In genomic region chr7:79780647-79781626, GRCm38 (mm10) we compare ENCODE assay signal across 8 mouse cellular contexts. TPM values are rescaled to one million over a fixed set of nuclear protein-coding genes. Genes with fewer than 3 reads are reported as not detected.
DNase-seq lines count a peak whose midpoint lies in the region; ATAC-seq and TF ChIP-seq lines count a peak whose summit lies in the region.

No protein-coding gene starts in this region.

- no peaks in the 10 kb centered on the region for H3K36me3 ChIP-seq in E14TG2a.4 (ENCODE audit: insufficient read depth, low read length)
- no peaks in the 10 kb centered on the region for H3K36me3 ChIP-seq in forebrain, embryonic 12.5 days (replicated peaks)
- no peaks in the 10 kb centered on the region for H3K36me3 ChIP-seq in heart, postnatal 0 days (replicated peaks; ENCODE audit: control insufficient read depth, insufficient read depth, low read length)
- H3K36me3 ChIP-seq in liver, embryonic 14.5 days (replicated peaks; ENCODE audit: control insufficient read depth, insufficient read depth, low read depth) = no peaks in the 10 kb centered on the region
- H3K36me3 ChIP-seq in stomach, embryonic 14.5 days (ENCODE audit: control insufficient read depth, insufficient read depth, low read length) = no peaks in the 10 kb centered on the region

- no peak overlapping the region for H3K27ac ChIP-seq in forebrain, embryonic 12.5 days
- peak overlapping the region; percentile 40 for H3K27ac ChIP-seq in heart, postnatal 0 days (ENCODE audit: low read depth)
- peak overlapping the region; percentile 50 for H3K27ac ChIP-seq in liver, embryonic 14.5 days
- no peak overlapping the region for H3K27ac ChIP-seq in stomach, embryonic 14.5 days (ENCODE audit: low read length)

- H3K27me3 ChIP-seq in E14TG2a.4 (ENCODE audit: insufficient read depth, low read length) = peaks cover 19% of the 10 kb centered on the region
- H3K27me3 ChIP-seq in forebrain, embryonic 12.5 days = 0 out of 2 replicates have a peak, but pooled peaks cover 4% of the 10 kb centered on the region
- no peaks in the 10 kb centered on the region for H3K27me3 ChIP-seq in heart, postnatal 0 days (ENCODE audit: control insufficient read depth, insufficient read depth, low read length)
- no peaks in the 10 kb centered on the region for H3K27me3 ChIP-seq in liver, embryonic 14.5 days (ENCODE audit: control insufficient read depth, insufficient read depth, low read length)
- no peaks in the 10 kb centered on the region for H3K27me3 ChIP-seq in stomach, embryonic 14.5 days (ENCODE audit: control insufficient read depth, insufficient read depth, low read length)

- H3K4me1 ChIP-seq in E14TG2a.4 (replicated peaks; ENCODE audit: low read depth, low read length) = peaks cover 22% of the 10 kb centered on the region
- H3K4me1 ChIP-seq in forebrain, embryonic 12.5 days = no peaks in the 10 kb centered on the region
- 0 out of 2 replicates have a peak, but pooled peaks cover 6% of the 10 kb centered on the region for H3K4me1 ChIP-seq in heart, postnatal 0 days (ENCODE audit: control insufficient read depth, insufficient read depth)
- peaks cover 0 to 3% of the 10 kb centered on the region in 2 experiments; a peak in 1 of 4 replicates for H3K4me1 ChIP-seq in liver, embryonic 14.5 days (replicated peaks; ENCODE audit: control insufficient read depth in 2 of 2, insufficient read depth in 2 of 2, low read length in 1 of 2)
- H3K4me1 ChIP-seq in stomach, embryonic 14.5 days (ENCODE audit: control insufficient read depth, insufficient read depth, low read length) = 0 out of 2 replicates have a peak, but pooled peaks cover 4% of the 10 kb centered on the region

- WGBS in forebrain, embryonic 12.5 days = 34% methylated on average over 16 of the region's 16 CpGs
- 23% methylated on average over 16 of the region's 16 CpGs for WGBS in heart, postnatal 0 days
- 19% methylated on average over 16 of the region's 16 CpGs for WGBS in liver, embryonic 14.5 days (ENCODE audit: insufficient replicate concordance)
- 19% methylated on average over 16 of the region's 16 CpGs for WGBS in stomach, embryonic 14.5 days

- peak; percentile 62 for DNase-seq in c-Kit-positive CD71-positive TER-119-positive erythroid progenitor cells, embryonic 14.5 days (ENCODE audit: low spot score)
- DNase-seq in heart, postnatal 0 days (ENCODE audit: low spot score) = peak; percentile 72
- peak; percentile 82 to 89 for DNase-seq in kidney, postnatal 25 days
- DNase-seq in liver, embryonic 14.5 days (ENCODE audit: low read depth in 3 of 3, low spot score in 3 of 3) = peak in 2 of 3 experiments; percentile 32 to 36
- DNase-seq in natural killer cell, adult 2 months (ENCODE audit: low spot score in 2 of 2) = peak; percentile 46 to 64

- peak; percentile 87 for TF ChIP-seq CTCF in E14TG2a.4 (conservative IDR thresholded peaks at IDR 0.05; ENCODE audit: low read length)
- TF ChIP-seq CTCF in heart, postnatal 0 days (IDR thresholded peaks at IDR 0.05; ENCODE audit: low read depth) = peak; percentile 90
- peak; percentile 93 for TF ChIP-seq CTCF in liver, embryonic 14.5 days (IDR thresholded peaks at IDR 0.05; ENCODE audit: low read depth)

- no peaks in the 10 kb centered on the region for H3K9me3 ChIP-seq in E14TG2a.4 (ENCODE audit: low read length)
- H3K9me3 ChIP-seq in forebrain, embryonic 12.5 days = no peaks in the 10 kb centered on the region
- H3K9me3 ChIP-seq in heart, postnatal 0 days (replicated peaks; ENCODE audit: control insufficient read depth, low read length) = no peaks in the 10 kb centered on the region
- no peaks in the 10 kb centered on the region for H3K9me3 ChIP-seq in liver, embryonic 14.5 days (ENCODE audit: control insufficient read depth, low read length)
- H3K9me3 ChIP-seq in stomach, embryonic 14.5 days (ENCODE audit: control insufficient read depth, low read depth, low read length) = no peaks in the 10 kb centered on the region

- peak overlapping the region; percentile 38 for H3K4me2 ChIP-seq in forebrain, embryonic 12.5 days
- H3K4me2 ChIP-seq in heart, postnatal 0 days (ENCODE audit: low read depth, low read length) = peak overlapping the region; percentile 66
- peak overlapping the region; percentile 63 for H3K4me2 ChIP-seq in liver, embryonic 14.5 days (ENCODE audit: low read depth)
- H3K4me2 ChIP-seq in stomach, embryonic 14.5 days (replicated peaks; ENCODE audit: low read depth, low read length) = peak overlapping the region; percentile 40; the same call in 1 of the 2 replicates

- ATAC-seq in forebrain, embryonic 12.5 days (ENCODE audit: low FRiP score) = peak; percentile 75; the same call in 1 of the 2 replicates
- ATAC-seq in heart, postnatal 0 days (ENCODE audit: insufficient read depth, low read depth) = peak; percentile 82
- peak; percentile 68 for ATAC-seq in liver, embryonic 14.5 days (ENCODE audit: insufficient read depth)
- ATAC-seq in stomach, embryonic 14.5 days (ENCODE audit: insufficient number of reproducible peaks, insufficient read depth, low FRiP score, low read depth) = 0 out of 2 replicates have a peak, but pooled peaks have one; percentile 61

- no peak for TF ChIP-seq EP300 in heart, postnatal 0 days (IDR thresholded peaks at IDR 0.05; ENCODE audit: low read depth)
- TF ChIP-seq EP300 in liver, embryonic 14.5 days (IDR thresholded peaks at IDR 0.05; ENCODE audit: low read depth) = no peak

- H3K4me3 ChIP-seq in E14TG2a.4 (replicated peaks; ENCODE audit: low read length) = peak overlapping the region; percentile 35
- H3K4me3 ChIP-seq in forebrain, embryonic 12.5 days (replicated peaks) = no peak overlapping the region
- peak overlapping the region; percentile 39 for H3K4me3 ChIP-seq in heart, postnatal 0 days (ENCODE audit: low read depth, low read length)
- peak overlapping the region; percentile 40 for H3K4me3 ChIP-seq in liver, embryonic 14.5 days (ENCODE audit: insufficient read depth in 1 of 2, low read depth in 2 of 2, low read length in 2 of 2)
- H3K4me3 ChIP-seq in stomach, embryonic 14.5 days (ENCODE audit: low read depth, low read length) = no peak overlapping the region; the same call in 1 of the 2 replicates

- no peak overlapping the region for H3K9ac ChIP-seq in forebrain, embryonic 12.5 days
- peak overlapping the region; percentile 47; the same call in 1 of the 2 replicates for H3K9ac ChIP-seq in heart, postnatal 0 days (replicated peaks; ENCODE audit: low read depth, low read length)
- peak overlapping the region; percentile 13 for H3K9ac ChIP-seq in liver, embryonic 14.5 days (replicated peaks)
- no peak overlapping the region for H3K9ac ChIP-seq in stomach, embryonic 14.5 days (replicated peaks; ENCODE audit: low read depth, low read length)

RNA-seq across cellular contexts. Expression of gene Mesp1, which starts 12.7 kb away (rescaled TPM):
- not detected in 2 replicates for polyA plus RNA-seq in forebrain, embryonic 12.5 days (2016; fragmentation: Nextera tagmentation; extraction: Ambion mirVana)
- not detected in 2 replicates for total RNA-seq in heart, postnatal 0 days (2014; rRNA removed; ENCODE audit: low replicate concordance)
- polyA plus RNA-seq in heart, postnatal 0 days (2015; fragmentation: Nextera tagmentation; extraction: Ambion mirVana) = not detected in 2 replicates
- 0.02 TPM in 1 of 2 replicates, not detected in the other for polyA plus RNA-seq in liver, embryonic 14.5 days (2012; rRNA removed)
- not detected in 2 replicates for polyA plus RNA-seq in liver, embryonic 14.5 days (2014; fragmentation: Nextera tagmentation; extraction: Ambion mirVana)
- polyA plus RNA-seq in stomach, embryonic 14.5 days (2014; fragmentation: Nextera tagmentation; extraction: Ambion mirVana) = not detected in 2 replicates

RNA-seq across cellular contexts. Expression of gene Mesp2, which starts 29.6 kb away (rescaled TPM):
- polyA plus RNA-seq in forebrain, embryonic 12.5 days (2016; fragmentation: Nextera tagmentation; extraction: Ambion mirVana) = 0.46 and 0.75 TPM in 2 replicates
- not detected in 2 replicates for total RNA-seq in heart, postnatal 0 days (2014; rRNA removed; ENCODE audit: low replicate concordance)
- 0.10 and 0.11 TPM in 2 replicates for polyA plus RNA-seq in heart, postnatal 0 days (2015; fragmentation: Nextera tagmentation; extraction: Ambion mirVana)
- polyA plus RNA-seq in liver, embryonic 14.5 days (2012; rRNA removed) = 0.04 TPM in 1 of 2 replicates, not detected in the other
- 0.06 TPM in 1 of 2 replicates, not detected in the other for polyA plus RNA-seq in liver, embryonic 14.5 days (2014; fragmentation: Nextera tagmentation; extraction: Ambion mirVana)
- polyA plus RNA-seq in stomach, embryonic 14.5 days (2014; fragmentation: Nextera tagmentation; extraction: Ambion mirVana) = 0.55 and 1.2 TPM in 2 replicates

RNA-seq across cellular contexts. Expression of gene Wdr93, which starts 38.0 kb away (rescaled TPM):
- 0.14 and 0.24 TPM in 2 replicates for polyA plus RNA-seq in forebrain, embryonic 12.5 days (2016; fragmentation: Nextera tagmentation; extraction: Ambion mirVana)
- total RNA-seq in heart, postnatal 0 days (2014; rRNA removed; ENCODE audit: low replicate concordance) = not detected in 2 replicates
- polyA plus RNA-seq in heart, postnatal 0 days (2015; fragmentation: Nextera tagmentation; extraction: Ambion mirVana) = 0.05 TPM in 1 of 2 replicates, not detected in the other
- polyA plus RNA-seq in liver, embryonic 14.5 days (2012; rRNA removed) = 0.03 and 0.04 TPM in 2 replicates
- 0.08 and 0.14 TPM in 2 replicates for polyA plus RNA-seq in liver, embryonic 14.5 days (2014; fragmentation: Nextera tagmentation; extraction: Ambion mirVana)
- polyA plus RNA-seq in stomach, embryonic 14.5 days (2014; fragmentation: Nextera tagmentation; extraction: Ambion mirVana) = 0.14 and 0.50 TPM in 2 replicates

RNA-seq across cellular contexts. Expression of gene Pex11a, which starts 38.0 kb away (rescaled TPM):
- 9.4 and 9.5 TPM in 2 replicates for polyA plus RNA-seq in forebrain, embryonic 12.5 days (2016; fragmentation: Nextera tagmentation; extraction: Ambion mirVana)
- 0.04 and 3.4 TPM in 2 replicates for total RNA-seq in heart, postnatal 0 days (2014; rRNA removed; ENCODE audit: low replicate concordance)
- 9.4 and 11.6 TPM in 2 replicates for polyA plus RNA-seq in heart, postnatal 0 days (2015; fragmentation: Nextera tagmentation; extraction: Ambion mirVana)
- 0.81 and 1.1 TPM in 2 replicates for polyA plus RNA-seq in liver, embryonic 14.5 days (2012; rRNA removed)
- polyA plus RNA-seq in liver, embryonic 14.5 days (2014; fragmentation: Nextera tagmentation; extraction: Ambion mirVana) = 1.5 and 2.3 TPM in 2 replicates
- polyA plus RNA-seq in stomach, embryonic 14.5 days (2014; fragmentation: Nextera tagmentation; extraction: Ambion mirVana) = 11.0 and 11.5 TPM in 2 replicates

RNA-seq across cellular contexts. Expression of gene Plin1, which starts 48.2 kb away (rescaled TPM):
- 0.13 TPM in 1 of 2 replicates, not detected in the other for polyA plus RNA-seq in forebrain, embryonic 12.5 days (2016; fragmentation: Nextera tagmentation; extraction: Ambion mirVana)
- total RNA-seq in heart, postnatal 0 days (2014; rRNA removed; ENCODE audit: low replicate concordance) = not detected in 2 replicates
- polyA plus RNA-seq in heart, postnatal 0 days (2015; fragmentation: Nextera tagmentation; extraction: Ambion mirVana) = 0.11 and 0.41 TPM in 2 replicates
- polyA plus RNA-seq in liver, embryonic 14.5 days (2012; rRNA removed) = not detected in 2 replicates
- not detected in 2 replicates for polyA plus RNA-seq in liver, embryonic 14.5 days (2014; fragmentation: Nextera tagmentation; extraction: Ambion mirVana)
- polyA plus RNA-seq in stomach, embryonic 14.5 days (2014; fragmentation: Nextera tagmentation; extraction: Ambion mirVana) = not detected in 2 replicates

Comparison
In these comparisons a context has a peak if more than half of its experiments do, and no peak if none do; other contexts are left out.
1. H3K4me3 ChIP-seq: peak in E14TG2a.4 (single experiment), heart, postnatal 0 days (single experiment) and liver, embryonic 14.5 days (2 of 2); none in forebrain, embryonic 12.5 days (single experiment) and stomach, embryonic 14.5 days (single experiment).
2. DNase-seq: peak in every context shown above with its lines; median percentile 86 in kidney, postnatal 25 days; 72 in heart, postnatal 0 days; 62 in c-Kit-positive CD71-positive TER-119-positive erythroid progenitor cells, embryonic 14.5 days; 55 in natural killer cell, adult 2 months; 34 in liver, embryonic 14.5 days.
3. H3K27ac ChIP-seq: peak in heart, postnatal 0 days (single experiment) and liver, embryonic 14.5 days (single experiment); none in forebrain, embryonic 12.5 days (single experiment) and stomach, embryonic 14.5 days (single experiment).
4. H3K9ac ChIP-seq: peak in heart, postnatal 0 days (single experiment) and liver, embryonic 14.5 days (single experiment); none in forebrain, embryonic 12.5 days (single experiment) and stomach, embryonic 14.5 days (single experiment).
5. Peak in every context shown above with its lines, with median percentiles within 50 percentile points of each other: CTCF ChIP-seq, ATAC-seq and H3K4me2 ChIP-seq.